Mouse (Mus musculus) C2C12 (cell line): ENCODE results near the gene Cntnap5b.
"Not testable (repeated sequence)": the region's sequence is repeated elsewhere in the genome, so short reads cannot be mapped to it uniquely, and the experiment has no call there.

Source experiments
- CEBPB ChIP-seq: IDR thresholded peaks from one replicate; pipeline ENCODE4 v1.6.1; 2011; ENCODE audit warnings: low read depth, mild to moderate bottlenecking, control low read depth, moderate library complexity
- CTCF ChIP-seq: IDR thresholded peaks from one replicate; pipeline ENCODE4 v1.5.1; 2011; ENCODE audit not compliant: control insufficient read depth, insufficient read depth, insufficient read length
- FOSL1 ChIP-seq: IDR thresholded peaks from one replicate; pipeline ENCODE4 v1.8.0; 2011; ENCODE audit warnings: mild to moderate bottlenecking, low read length; ENCODE audit not compliant: poor library complexity, insufficient read depth, severe bottlenecking
- MAX ChIP-seq: IDR thresholded peaks from one replicate; pipeline ENCODE4 v1.6.1; 2011; ENCODE audit warnings: mild to moderate bottlenecking, control low read depth
- MYOD1 ChIP-seq: IDR thresholded peaks from one replicate; pipeline ENCODE4 v1.6.1; 2011; ENCODE audit warnings: low read depth; ENCODE audit not compliant: control insufficient read depth, insufficient read length
- USF1 ChIP-seq: IDR thresholded peaks from one replicate; pipeline ENCODE4 v1.6.1; 2011; ENCODE audit warnings: low read depth, mild to moderate bottlenecking, control low read depth, moderate library complexity

GRCm38 (mm10) chr1:100001226-100001625 lies 228.7 kb downstream of the Cntnap5b start:
- TF ChIP-seq CEBPB, MYOD1, CTCF, USF1, MAX, FOSL1: not testable (repeated sequence)
